Mouse (Mus musculus): ENCODE measurements around the gene Hrh1. TPM values are rescaled to one million over a fixed set of nuclear protein-coding genes. Genes with fewer than 3 reads are reported as not detected.
A peak's percentile ranks its signal among the peaks of the same experiment; 100 is the strongest.

The Hrh1 gene
- polyA plus RNA-seq, 1 experiment from 2014 or later = 1.9 TPM

GRCm38 (mm10) chr6:114400387-114400786 lies 2.7 kb downstream of the Hrh1 start:
- no peak overlapping the region for H3K4me3 ChIP-seq (ENCODE audit: low read length)
- H3K27ac ChIP-seq (ENCODE audit: low read depth, low read length) = no peak overlapping the region
- no peak for ATAC-seq
- H3K9me3 ChIP-seq (ENCODE audit: control insufficient read depth, low read length) = no peaks in the 10 kb centered on the region
- H3K27me3 ChIP-seq (replicated peaks; ENCODE audit: control insufficient read depth, insufficient read depth, low read length) = peaks cover 15% of the 10 kb centered on the region; the same call in 1 of the 2 replicates
- no peaks in the 10 kb centered on the region for H3K36me3 ChIP-seq (ENCODE audit: control insufficient read depth, insufficient read depth, low read length)
- WGBS = 80% methylated on average over 10 of the region's 10 CpGs
- H3K4me2 ChIP-seq (ENCODE audit: low read length) = no peak overlapping the region
- H3K4me1 ChIP-seq (ENCODE audit: control insufficient read depth, insufficient read depth, low read depth, low read length) = peaks cover 11% of the 10 kb centered on the region; the same call in 1 of the 2 replicates
- no peak overlapping the region for H3K9ac ChIP-seq (ENCODE audit: low read depth, low read length)

- Histone ChIP-seq H3K9me3 (ENCODE audit: control insufficient read depth, low read length) (no peaks in the 10 kb centered on the region), H3K4me3 (ENCODE audit: low read length) (no peak overlapping the region), H3K36me3 (ENCODE audit: control insufficient read depth, insufficient read depth, low read length) (no peaks in the 10 kb centered on the region), H3K4me1 (ENCODE audit: control insufficient read depth, insufficient read depth, low read depth, low read length) (peaks cover 11% of the 10 kb centered on the region; the same call in 1 of the 2 replicates), H3K27me3 (replicated peaks; ENCODE audit: control insufficient read depth, insufficient read depth, low read length) (peaks cover 15% of the 10 kb centered on the region; the same call in 1 of the 2 replicates), H3K9ac (ENCODE audit: low read depth, low read length) (no peak overlapping the region), H3K4me2 (ENCODE audit: low read length) (no peak overlapping the region), H3K27ac (ENCODE audit: low read depth, low read length) (no peak overlapping the region)
- ATAC-seq = no peak
- 53% methylated on average over 8 of the region's 8 CpGs for WGBS
These were observed 3.1 kb downstream of the Hrh1 start for GRCm38 (mm10) chr6:114400841-114401240.

GRCm38 (mm10) chr6:114402161-114402560 lies 4.4 kb downstream of the Hrh1 start:
- no peak overlapping the region for H3K9ac ChIP-seq (ENCODE audit: low read depth, low read length)
- no peak overlapping the region for H3K4me3 ChIP-seq (ENCODE audit: low read length)
- no peaks in the 10 kb centered on the region for H3K9me3 ChIP-seq (ENCODE audit: control insufficient read depth, low read length)
- no peak overlapping the region for H3K27ac ChIP-seq (ENCODE audit: low read depth, low read length)
- H3K27me3 ChIP-seq (replicated peaks; ENCODE audit: control insufficient read depth, insufficient read depth, low read length) = peaks cover 10% of the 10 kb centered on the region; the same call in 1 of the 2 replicates
- no peak for ATAC-seq
- H3K4me2 ChIP-seq (ENCODE audit: low read length) = no peak overlapping the region
- peaks cover 11% of the 10 kb centered on the region; the same call in 1 of the 2 replicates for H3K4me1 ChIP-seq (ENCODE audit: control insufficient read depth, insufficient read depth, low read depth, low read length)
- no peaks in the 10 kb centered on the region for H3K36me3 ChIP-seq (ENCODE audit: control insufficient read depth, insufficient read depth, low read length)
- 88% methylated on average over 2 of the region's 2 CpGs for WGBS

GRCm38 (mm10) chr6:114403632-114404031 lies 5.9 kb downstream of the Hrh1 start:
- WGBS = 23% methylated on average over 7 of the region's 8 CpGs
- no peaks in the 10 kb centered on the region for H3K9me3 ChIP-seq (ENCODE audit: control insufficient read depth, low read length)
- H3K4me3 ChIP-seq (ENCODE audit: low read length) = no peak overlapping the region
- H3K9ac ChIP-seq (ENCODE audit: low read depth, low read length) = no peak overlapping the region
- peaks cover 3% of the 10 kb centered on the region; the same call in 1 of the 2 replicates for H3K4me1 ChIP-seq (ENCODE audit: control insufficient read depth, insufficient read depth, low read depth, low read length)
- H3K36me3 ChIP-seq (ENCODE audit: control insufficient read depth, insufficient read depth, low read length) = no peaks in the 10 kb centered on the region
- no peak overlapping the region for H3K27ac ChIP-seq (ENCODE audit: low read depth, low read length)
- H3K4me2 ChIP-seq (ENCODE audit: low read length) = no peak overlapping the region
- ATAC-seq = peak; percentile 48; the same call in 1 of the 2 replicates
- peaks cover 5% of the 10 kb centered on the region; the same call in 1 of the 2 replicates for H3K27me3 ChIP-seq (replicated peaks; ENCODE audit: control insufficient read depth, insufficient read depth, low read length)

GRCm38 (mm10) chr6:114404128-114404527 lies 6.4 kb downstream of the Hrh1 start:
- Histone ChIP-seq H3K4me2 (ENCODE audit: low read length) (no peak overlapping the region), H3K27me3 (replicated peaks; ENCODE audit: control insufficient read depth, insufficient read depth, low read length) (peaks cover 5% of the 10 kb centered on the region; the same call in 1 of the 2 replicates), H3K27ac (ENCODE audit: low read depth, low read length) (no peak overlapping the region), H3K4me1 (ENCODE audit: control insufficient read depth, insufficient read depth, low read depth, low read length) (peaks cover 3% of the 10 kb centered on the region; the same call in 1 of the 2 replicates), H3K36me3 (ENCODE audit: control insufficient read depth, insufficient read depth, low read length) (no peaks in the 10 kb centered on the region), H3K4me3 (ENCODE audit: low read length) (no peak overlapping the region), H3K9ac (ENCODE audit: low read depth, low read length) (no peak overlapping the region), H3K9me3 (ENCODE audit: control insufficient read depth, low read length) (no peaks in the 10 kb centered on the region)
- no peak for ATAC-seq
- 54% methylated on average over 5 of the region's 5 CpGs for WGBS

GRCm38 (mm10) chr6:114404774-114405468 lies 7.2 kb downstream of the Hrh1 start:
- Histone ChIP-seq H3K36me3 (ENCODE audit: control insufficient read depth, insufficient read depth, low read length) (no peaks in the 10 kb centered on the region), H3K27me3 (replicated peaks; ENCODE audit: control insufficient read depth, insufficient read depth, low read length) (no peaks in the 10 kb centered on the region; the same call in 1 of the 2 replicates), H3K27ac (ENCODE audit: low read depth, low read length) (no peak overlapping the region), H3K4me1 (ENCODE audit: control insufficient read depth, insufficient read depth, low read depth, low read length) (peaks cover 3% of the 10 kb centered on the region; the same call in 1 of the 2 replicates), H3K9me3 (ENCODE audit: control insufficient read depth, low read length) (no peaks in the 10 kb centered on the region), H3K4me2 (ENCODE audit: low read length) (no peak overlapping the region), H3K9ac (ENCODE audit: low read depth, low read length) (no peak overlapping the region), H3K4me3 (ENCODE audit: low read length) (no peak overlapping the region)
- WGBS = 64% methylated on average over 7 of the region's 7 CpGs
- ATAC-seq = peak; percentile 29; the same call in 1 of the 2 replicates

GRCm38 (mm10) chr6:114406634-114407033 lies 8.9 kb downstream of the Hrh1 start:
- no peak for ATAC-seq
- Histone ChIP-seq H3K4me1 (ENCODE audit: control insufficient read depth, insufficient read depth, low read depth, low read length) (peaks cover 3% of the 10 kb centered on the region; the same call in 1 of the 2 replicates), H3K36me3 (ENCODE audit: control insufficient read depth, insufficient read depth, low read length) (no peaks in the 10 kb centered on the region), H3K4me2 (ENCODE audit: low read length) (no peak overlapping the region), H3K9ac (ENCODE audit: low read depth, low read length) (no peak overlapping the region), H3K4me3 (ENCODE audit: low read length) (no peak overlapping the region), H3K27ac (ENCODE audit: low read depth, low read length) (no peak overlapping the region), H3K9me3 (ENCODE audit: control insufficient read depth, low read length) (no peaks in the 10 kb centered on the region), H3K27me3 (replicated peaks; ENCODE audit: control insufficient read depth, insufficient read depth, low read length) (no peaks in the 10 kb centered on the region)
- WGBS = 38% methylated on average over 1 of the region's 1 CpGs

GRCm38 (mm10) chr6:114407049-114407448 lies 9.3 kb downstream of the Hrh1 start:
- H3K4me3 ChIP-seq (ENCODE audit: low read length) = no peak overlapping the region
- no peaks in the 10 kb centered on the region for H3K27me3 ChIP-seq (replicated peaks; ENCODE audit: control insufficient read depth, insufficient read depth, low read length)
- H3K36me3 ChIP-seq (ENCODE audit: control insufficient read depth, insufficient read depth, low read length) = no peaks in the 10 kb centered on the region
- no peak overlapping the region for H3K27ac ChIP-seq (ENCODE audit: low read depth, low read length)
- H3K9ac ChIP-seq (ENCODE audit: low read depth, low read length) = no peak overlapping the region
- no peak; the same call in 1 of the 2 replicates for ATAC-seq
- no peaks in the 10 kb centered on the region for H3K9me3 ChIP-seq (ENCODE audit: control insufficient read depth, low read length)
- peaks cover 3% of the 10 kb centered on the region; the same call in 1 of the 2 replicates for H3K4me1 ChIP-seq (ENCODE audit: control insufficient read depth, insufficient read depth, low read depth, low read length)
- WGBS = 66% methylated on average over 7 of the region's 7 CpGs
- no peak overlapping the region for H3K4me2 ChIP-seq (ENCODE audit: low read length)

- WGBS = 38% methylated on average over 17 of the region's 17 CpGs
- Histone ChIP-seq H3K4me3 (ENCODE audit: low read length) (no peak overlapping the region), H3K27me3 (replicated peaks; ENCODE audit: control insufficient read depth, insufficient read depth, low read length) (no peaks in the 10 kb centered on the region), H3K27ac (ENCODE audit: low read depth, low read length) (no peak overlapping the region), H3K4me2 (ENCODE audit: low read length) (no peak overlapping the region), H3K9me3 (ENCODE audit: control insufficient read depth, low read length) (no peaks in the 10 kb centered on the region), H3K4me1 (ENCODE audit: control insufficient read depth, insufficient read depth, low read depth, low read length) (peaks cover 3% of the 10 kb centered on the region; the same call in 1 of the 2 replicates), H3K36me3 (ENCODE audit: control insufficient read depth, insufficient read depth, low read length) (no peaks in the 10 kb centered on the region), H3K9ac (ENCODE audit: low read depth, low read length) (no peak overlapping the region)
- ATAC-seq = no peak
These were observed 10.5 kb downstream of the Hrh1 start for GRCm38 (mm10) chr6:114408278-114408677.

Measured in hindbrain, embryonic 16.5 days (tissue).